Mouse (Mus musculus) heart, adult 11 months (tissue): ENCODE data around the gene Cyth2.

ENCODE experiments used
- DNase-seq: peaks from one replicate; pipeline ENCODE4 v3.0.0; 2022

Cyth2 gene

GRCm38 (mm10) chr7:45812921-45813320, 1.5 kb downstream of the Cyth2 start:
- peak; percentile 92 for DNase-seq

- DNase-seq: no peak
Measured at GRCm38 (mm10) chr7:45809276-45810075, 4.9 kb downstream of the Cyth2 start.

GRCm38 (mm10) chr7:45808471-45808870, 5.9 kb downstream of the Cyth2 start:
- DNase-seq: no peak

DNA sequence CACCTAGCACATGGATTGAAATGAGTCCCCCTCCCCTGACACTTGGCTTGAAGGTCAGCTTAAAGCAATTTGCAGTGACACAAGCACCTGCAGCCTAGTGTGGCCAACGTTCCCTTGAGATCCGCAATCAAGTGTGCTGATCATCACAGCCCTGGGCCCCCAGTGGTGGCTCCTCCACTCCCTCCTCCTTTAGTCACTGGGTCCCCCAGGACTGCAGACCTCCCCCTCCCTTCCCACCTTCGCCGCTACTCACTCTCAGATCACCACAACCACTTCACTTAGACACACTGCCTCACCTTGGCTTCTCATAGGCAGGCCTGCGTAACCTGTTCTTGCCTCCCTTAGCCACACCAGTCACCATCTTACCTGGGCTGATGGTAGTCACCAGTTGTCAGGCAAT, 8.4 kb downstream of the Cyth2 start:
- no peak for DNase-seq

DNA sequence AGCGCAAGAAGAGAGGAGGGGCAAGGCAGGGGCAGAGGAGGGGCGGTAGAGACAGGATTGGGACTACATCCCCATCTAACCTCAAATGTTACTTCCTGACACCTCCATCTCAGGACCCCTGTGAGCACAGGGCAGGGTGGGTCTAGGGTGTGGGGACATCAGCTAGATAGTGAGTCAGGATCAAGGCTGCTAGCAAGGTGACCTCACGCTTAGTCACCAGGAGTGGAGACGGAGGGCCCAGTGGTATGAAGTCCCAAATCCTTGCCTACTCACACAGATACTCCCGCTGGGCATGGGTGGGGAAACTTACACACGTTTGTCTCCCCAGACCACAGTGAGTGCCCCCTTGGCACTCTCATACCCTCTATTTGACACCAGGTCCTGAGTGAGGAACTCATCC, 11.8 kb downstream of the Cyth2 start:
- no peak for DNase-seq

- peak; percentile 98 for DNase-seq
Measured at GRCm38 (mm10) chr7:45801348-45801747, 13.0 kb downstream of the Cyth2 start.

DNA sequence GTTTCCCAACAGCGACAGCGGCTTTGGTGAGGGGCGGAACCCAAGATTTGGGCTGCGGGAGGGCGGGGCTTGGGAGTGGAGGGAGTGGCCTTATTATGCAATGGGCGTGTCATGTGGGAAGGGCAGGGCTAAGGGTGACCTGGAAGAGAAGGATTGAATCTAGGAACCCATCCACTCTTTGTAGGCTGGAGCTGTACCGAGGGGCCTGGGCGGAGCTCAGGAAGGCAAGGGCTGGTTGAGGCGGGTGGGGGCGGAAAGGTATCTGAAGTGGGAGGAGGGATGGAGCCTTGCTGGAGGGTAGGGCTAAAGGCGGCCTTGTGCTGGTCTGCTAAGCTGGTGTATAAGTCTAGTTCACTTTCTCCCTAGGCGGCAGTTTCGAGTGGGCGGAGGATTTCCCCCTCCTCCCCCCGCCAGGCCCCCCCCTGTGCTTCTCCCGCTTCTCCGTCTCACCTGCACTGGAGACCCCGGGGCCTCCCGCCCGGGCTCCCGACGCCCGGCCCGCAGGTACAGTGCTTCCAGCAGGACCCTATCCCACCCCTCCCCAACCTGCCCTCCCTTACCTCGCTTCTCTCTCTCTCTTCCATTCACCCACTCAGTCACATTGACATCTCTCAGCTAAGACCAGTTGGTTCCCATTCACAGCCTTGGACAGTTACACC, 13.7 kb downstream of the Cyth2 start:
- DNase-seq: peak; percentile 94

DNA sequence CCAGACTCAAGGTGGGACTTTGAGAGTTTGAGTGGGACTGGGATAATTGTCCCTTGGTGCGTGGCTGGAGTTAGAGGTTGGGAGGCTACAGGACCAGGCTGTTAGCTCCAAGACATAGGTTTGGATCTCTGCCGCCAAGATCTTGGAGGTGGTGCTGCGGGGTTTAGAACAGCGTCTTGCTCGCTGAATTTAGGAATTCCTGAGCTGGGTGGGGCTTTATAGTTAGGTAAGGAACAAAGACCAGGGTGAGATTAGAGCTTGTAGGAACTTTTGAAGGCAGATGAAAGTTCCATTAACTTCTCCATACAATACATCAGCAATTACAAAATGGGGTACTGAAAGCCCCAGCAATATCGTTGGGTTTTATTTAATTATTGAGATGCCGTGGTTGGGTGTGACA, 14.4 kb downstream of the Cyth2 start:
- peak; percentile 85 for DNase-seq

- no peak for DNase-seq
Measured at GRCm38 (mm10) chr7:45798931-45799330, 15.4 kb downstream of the Cyth2 start.

- peak; percentile 90 for DNase-seq
Measured at GRCm38 (mm10) chr7:45798511-45798836, 15.9 kb downstream of the Cyth2 start.

DNA sequence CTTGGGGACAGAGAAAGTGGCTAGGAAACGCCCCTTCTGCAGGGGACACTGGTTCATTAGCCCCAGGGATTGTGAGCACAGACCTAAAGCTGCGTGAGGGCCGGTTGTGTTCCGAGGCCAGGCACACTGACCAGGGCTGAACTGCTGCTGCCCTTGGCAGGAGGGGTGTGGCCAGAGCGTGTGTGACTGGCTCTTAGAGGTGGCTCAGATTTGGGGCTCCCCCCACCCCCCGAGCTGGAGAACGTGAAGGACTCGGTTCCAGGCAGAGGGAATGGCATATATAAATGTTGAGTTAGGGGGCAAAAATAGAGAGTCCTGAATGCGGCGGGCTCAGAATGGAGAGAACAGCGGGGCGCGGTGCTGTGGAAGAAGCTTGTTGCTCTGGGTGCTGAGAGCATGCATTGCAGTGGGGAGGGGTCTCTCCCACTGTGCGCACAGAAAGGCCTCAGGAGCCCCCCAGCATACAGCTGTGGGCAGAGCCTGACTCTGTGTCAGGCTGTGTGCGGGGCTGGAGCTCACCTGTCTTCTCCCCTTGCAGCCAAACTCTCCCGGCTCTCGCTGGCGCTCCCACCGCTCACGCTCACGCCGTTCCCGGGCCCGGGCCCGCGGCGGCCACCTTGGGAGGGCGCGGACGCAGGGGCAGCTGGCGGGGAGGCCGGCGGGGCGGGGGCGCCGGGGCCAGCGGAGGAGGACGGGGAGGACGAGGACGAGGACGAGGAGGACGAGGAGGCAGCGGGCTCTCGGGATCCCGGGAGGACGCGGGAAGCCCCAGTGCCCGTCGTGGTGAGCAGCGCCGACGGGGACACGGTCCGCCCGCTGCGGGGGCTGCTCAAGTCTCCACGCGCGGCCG, 16.5 kb downstream of the Cyth2 start:
- DNase-seq: peak; percentile 84

- peak; percentile 81 for DNase-seq
Measured at GRCm38 (mm10) chr7:45796950-45797349, 17.4 kb downstream of the Cyth2 start.

- peak; percentile 91 for DNase-seq
Measured at GRCm38 (mm10) chr7:45794971-45795370, 19.4 kb downstream of the Cyth2 start.

DNA sequence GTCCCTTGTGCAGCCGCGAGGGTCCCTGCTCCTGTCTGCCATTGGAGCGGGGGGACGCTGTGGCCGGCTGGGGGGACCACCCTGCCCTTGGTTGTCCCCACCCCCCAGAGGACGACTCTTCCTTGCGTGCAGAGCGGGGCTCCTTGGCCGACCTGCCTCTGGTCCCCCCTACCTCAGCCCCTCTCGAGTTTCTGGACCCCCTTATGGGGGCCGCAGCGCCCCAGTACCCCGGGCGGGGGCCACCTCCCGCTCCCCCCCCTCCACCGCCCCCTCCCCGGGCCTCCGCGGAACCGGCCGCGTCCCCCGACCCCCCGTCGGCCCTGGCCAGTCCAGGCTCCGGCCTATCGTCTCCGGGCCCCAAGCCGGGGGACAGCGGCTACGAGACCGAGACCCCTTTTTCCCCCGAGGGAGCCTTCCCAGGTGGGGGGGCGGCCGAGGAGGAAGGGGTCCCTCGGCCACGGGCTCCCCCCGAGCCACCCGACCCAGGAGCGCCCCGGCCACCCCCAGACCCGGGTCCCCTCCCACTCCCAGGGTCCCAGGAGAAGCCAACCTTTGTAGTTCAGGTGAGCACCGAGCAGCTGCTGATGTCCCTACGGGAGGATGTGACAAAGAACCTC, 20.3 kb downstream of the Cyth2 start:
- DNase-seq: peak; percentile 88

GRCm38 (mm10) chr7:45793240-45793639, 21.1 kb downstream of the Cyth2 start:
- peak; percentile 80 for DNase-seq

GRCm38 (mm10) chr7:45791756-45792490, 22.5 kb downstream of the Cyth2 start:
- no peak for DNase-seq

DNA sequence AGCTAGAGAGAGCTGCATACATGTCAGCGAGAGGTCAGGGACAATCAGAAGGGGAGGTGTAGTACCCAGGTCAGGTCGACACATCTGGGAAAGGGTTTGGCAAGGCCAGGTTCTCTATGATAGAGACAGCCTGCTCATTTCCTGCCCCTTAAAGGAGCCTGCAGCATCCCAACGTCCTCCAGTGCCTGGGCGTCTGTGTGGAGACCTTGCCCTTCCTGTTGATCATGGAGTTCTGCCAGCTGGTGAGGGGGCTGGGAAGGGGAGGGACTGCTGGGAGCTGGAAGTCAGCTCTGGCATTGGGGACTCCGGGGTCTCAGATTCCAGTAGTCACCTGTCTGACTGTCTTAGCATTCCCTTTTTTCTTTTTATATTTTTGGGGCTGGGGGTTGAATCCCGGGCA, 23.7 kb downstream of the Cyth2 start:
- DNase-seq: peak; percentile 81

DNA sequence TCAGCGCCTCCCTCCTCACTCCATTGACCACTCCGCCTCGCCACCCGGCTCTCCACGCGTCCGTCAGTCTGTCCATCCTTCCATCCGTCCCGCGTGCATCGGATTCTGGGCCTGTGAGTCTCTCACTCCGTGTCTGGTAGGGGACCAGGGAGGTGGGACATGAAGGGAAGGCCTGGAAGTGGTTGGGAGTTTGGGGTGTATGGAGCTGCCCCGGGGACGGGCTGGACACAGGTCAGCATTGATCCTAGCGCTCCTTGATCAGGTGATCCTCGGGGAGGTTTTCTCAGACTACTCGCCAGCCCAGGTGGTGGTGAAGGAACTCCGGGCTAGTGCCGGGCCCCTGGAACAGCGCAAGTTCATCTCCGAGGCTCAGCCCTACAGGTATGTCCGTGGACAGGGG, 26.7 kb downstream of the Cyth2 start:
- peak; percentile 79 for DNase-seq

- DNase-seq: peak; percentile 83
Measured at GRCm38 (mm10) chr7:45786661-45787413, 27.5 kb downstream of the Cyth2 start.

GRCm38 (mm10) chr7:45786136-45786578, 28.2 kb downstream of the Cyth2 start:
- peak; percentile 87 for DNase-seq

DNA sequence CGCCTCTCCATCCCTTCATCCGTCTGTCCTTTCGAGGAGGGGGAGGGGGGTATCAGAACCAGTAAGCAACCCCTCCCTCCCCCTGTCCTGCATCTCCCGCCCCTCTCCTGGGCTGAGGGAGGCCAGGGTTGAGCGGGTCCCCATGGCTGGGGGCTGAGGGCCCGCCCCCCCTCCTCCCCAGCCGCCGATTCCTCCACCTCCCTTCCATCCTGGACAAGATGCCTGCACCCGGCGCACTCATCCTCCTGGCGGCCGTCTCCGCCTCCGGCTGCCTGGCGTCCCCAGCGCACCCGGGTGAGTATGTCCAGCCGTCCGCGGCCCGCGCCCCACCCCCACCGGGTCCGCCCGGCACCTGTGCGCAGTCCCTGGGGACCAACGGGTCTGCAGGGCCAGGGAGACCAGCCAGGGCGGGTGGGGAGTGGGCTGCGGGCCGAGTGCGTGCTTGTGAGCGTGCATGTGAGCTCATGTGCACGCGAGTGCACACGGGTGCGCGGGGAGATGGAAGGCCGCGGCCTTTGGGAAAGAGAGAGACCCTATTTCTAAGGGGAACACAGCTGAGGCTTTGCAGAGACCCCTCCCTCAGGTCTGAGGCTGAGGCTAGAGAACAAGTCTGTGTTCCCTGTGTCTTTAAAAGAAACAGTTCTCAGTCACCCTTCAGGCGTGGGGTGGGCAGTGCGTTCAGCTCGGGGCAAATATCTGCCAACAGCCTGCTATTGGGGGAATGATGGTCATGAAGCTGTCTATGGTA, 28.8 kb downstream of the Cyth2 start:
- DNase-seq: peak; percentile 89
